Mouse (Mus musculus) c-Kit-positive CD71-negative TER-119-negative erythroid progenitor cells, embryonic 14.5 days (primary cell): ENCODE results near the gene Galns.
"Not testable (repeated sequence)": the region's sequence is repeated elsewhere in the genome, so short reads cannot be mapped to it uniquely, and the experiment has no call there.

ENCODE experiments used
- DNase-seq: peaks from one replicate; pipeline ENCODE4 v3.0.0-alpha.2; 2013; ENCODE audit warnings: low read depth

The Galns gene

GRCm38 (mm10) chr8:122635878-122636802 lies 24.9 kb upstream of the Galns start:
- DNase-seq = no peak

- DNase-seq = no peak
These were observed 21.9 kb upstream of the Galns start for GRCm38 (mm10) chr8:122633205-122633604.

GRCm38 (mm10) chr8:122632134-122632533 lies 20.9 kb upstream of the Galns start:
- DNase-seq = not testable (repeated sequence)

GRCm38 (mm10) chr8:122630696-122631095 lies 19.4 kb upstream of the Galns start:
- DNase-seq = no peak

GRCm38 (mm10) chr8:122629388-122629787 lies 18.1 kb upstream of the Galns start:
- no peak for DNase-seq

GRCm38 (mm10) chr8:122626896-122627295 lies 15.6 kb upstream of the Galns start:
- no peak for DNase-seq

GRCm38 (mm10) chr8:122625811-122626210 lies 14.5 kb upstream of the Galns start:
- no peak for DNase-seq

GRCm38 (mm10) chr8:122624653-122625052 lies 13.4 kb upstream of the Galns start:
- DNase-seq = no peak

GRCm38 (mm10) chr8:122623844-122624642 lies 12.8 kb upstream of the Galns start:
- DNase-seq = no peak

- DNase-seq = no peak
These were observed 11.5 kb upstream of the Galns start, which contains the start of gene Pabpn1l for GRCm38 (mm10) chr8:122622727-122623126. Pabpn1l (minus strand) TSS chr8:122622739.

- no peak for DNase-seq
These were observed 9.2 kb upstream of the Galns start for GRCm38 (mm10) chr8:122620446-122620845.

GRCm38 (mm10) chr8:122618660-122619378 lies 7.6 kb upstream of the Galns start:
- no peak for DNase-seq

GRCm38 (mm10) chr8:122617947-122618546 lies 6.8 kb upstream of the Galns start:
- peak; percentile 73 for DNase-seq

- no peak for DNase-seq
These were observed 5.1 kb upstream of the Galns start for GRCm38 (mm10) chr8:122616181-122616905.

- DNase-seq = no peak
These were observed 518 bp downstream of the Galns start for GRCm38 (mm10) chr8:122610612-122611277.

GRCm38 (mm10) chr8:122610209-122610608 lies 1.1 kb downstream of the Galns start:
- no peak for DNase-seq

- no peak for DNase-seq
These were observed 4.5 kb downstream of the Galns start for GRCm38 (mm10) chr8:122606810-122607209.

- no peak for DNase-seq
These were observed 5.9 kb downstream of the Galns start for GRCm38 (mm10) chr8:122605367-122605766.

GRCm38 (mm10) chr8:122604640-122605039 lies 6.6 kb downstream of the Galns start:
- no peak for DNase-seq

GRCm38 (mm10) chr8:122600666-122601065 lies 10.6 kb downstream of the Galns start:
- DNase-seq = no peak
